Mouse (Mus musculus) adrenal gland, postnatal 10 days (tissue): ENCODE measurements around the gene Dock4. TPM values are rescaled to one million over a fixed set of nuclear protein-coding genes. Genes with fewer than 3 reads are reported as not detected.
A peak's percentile ranks its signal among the peaks of the same experiment; 100 is the strongest.

ENCODE experiments used
- DNase-seq: peaks from one replicate; pipeline ENCODE4 v3.0.0; 2021; ENCODE audit warnings: mixed read lengths
- total RNA-seq, 2 experiments: library from RNA; stranded (reverse); gene quantifications; 2 replicates each; pipeline ENCODE4 v1.2.3; 2021

Dock4 gene
- total RNA-seq, 2 experiments from 2014 or later = 16.2 to 28.5 TPM

DNA sequence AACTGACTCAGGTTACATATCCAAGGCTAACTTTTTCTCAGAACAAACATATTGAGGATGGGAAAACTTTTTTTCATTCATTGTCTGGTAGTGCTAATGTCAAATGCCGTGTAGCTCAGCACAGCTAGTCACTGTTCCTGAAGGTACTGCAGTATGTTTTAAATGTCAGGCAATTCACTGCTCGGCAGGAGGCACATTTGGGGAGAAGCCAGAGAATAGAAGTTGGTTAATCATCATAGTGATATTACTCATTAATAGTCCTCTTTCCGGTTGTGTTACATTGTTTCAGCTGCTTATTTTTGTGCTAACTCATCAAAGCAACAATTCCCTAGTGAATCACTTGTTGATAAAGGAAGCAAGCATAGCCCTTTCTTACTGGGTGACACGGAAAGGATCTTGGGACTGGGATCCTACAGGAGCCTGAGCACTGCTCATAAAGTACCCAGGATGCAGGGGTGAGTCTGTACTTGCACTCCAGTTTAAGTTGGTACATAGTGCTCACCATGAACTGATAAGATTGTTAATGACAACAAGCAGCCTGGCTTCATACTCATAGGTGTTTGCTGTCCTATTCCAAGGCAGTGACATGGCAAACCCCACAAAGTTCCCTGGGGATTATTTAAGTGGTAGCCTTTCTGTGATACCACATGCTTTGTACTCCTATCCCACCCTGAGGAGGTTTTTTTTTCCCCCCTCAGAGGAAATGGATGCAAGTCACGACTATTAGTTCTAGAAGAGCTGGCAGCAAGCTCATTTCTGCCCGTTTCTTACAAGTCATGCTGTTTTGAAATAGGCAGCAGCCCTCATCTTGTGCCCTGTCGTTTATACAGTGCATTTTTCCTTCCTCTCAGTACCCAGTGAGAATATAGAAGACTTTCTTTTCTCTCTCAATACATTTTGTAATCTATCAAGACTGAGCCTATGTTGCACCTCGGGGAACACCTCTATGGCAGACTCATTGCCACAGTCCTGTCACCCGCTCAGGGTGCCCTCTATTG is 123.5 kb downstream of the Dock4 start:
- no peak for DNase-seq

DNA sequence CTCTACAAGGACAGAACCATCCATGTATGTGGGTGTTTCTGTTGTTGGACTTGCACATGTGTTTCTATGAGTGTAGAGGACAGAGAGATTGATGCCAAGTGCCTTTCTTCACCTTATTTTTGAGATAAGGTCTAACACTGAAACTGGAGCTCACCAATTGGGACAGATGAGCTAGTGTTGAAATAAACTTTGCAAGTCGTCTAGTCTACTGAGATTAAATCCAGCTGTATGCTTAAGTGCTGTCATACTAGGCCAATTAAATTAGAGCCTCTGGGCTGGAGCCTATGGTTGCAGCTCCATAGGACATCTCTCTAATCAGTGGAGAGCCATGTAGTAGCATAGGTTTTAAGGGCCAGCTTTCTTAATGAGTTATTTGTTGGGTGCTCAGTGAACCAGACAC is 124.5 kb downstream of the Dock4 start:
- no peak for DNase-seq

DNA sequence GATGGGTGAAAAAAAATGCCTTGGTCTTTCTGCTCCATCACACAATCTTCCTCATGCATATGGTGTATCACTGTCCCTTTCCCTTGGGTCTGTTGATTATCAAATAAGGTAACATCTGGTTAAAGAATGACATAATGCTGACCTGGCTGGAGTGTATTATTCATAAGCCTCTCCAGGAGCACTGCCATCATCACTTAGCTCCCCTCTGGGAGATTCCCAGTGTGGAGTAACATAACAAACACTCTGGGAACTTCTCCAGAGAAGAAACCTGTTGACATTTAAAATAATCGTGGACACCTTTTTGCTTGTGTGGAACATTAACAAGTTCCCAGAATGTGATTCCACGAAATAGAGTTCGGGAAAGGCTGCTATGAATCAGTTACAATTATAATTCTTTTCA is 128.3 kb downstream of the Dock4 start:
- no peak for DNase-seq

DNA sequence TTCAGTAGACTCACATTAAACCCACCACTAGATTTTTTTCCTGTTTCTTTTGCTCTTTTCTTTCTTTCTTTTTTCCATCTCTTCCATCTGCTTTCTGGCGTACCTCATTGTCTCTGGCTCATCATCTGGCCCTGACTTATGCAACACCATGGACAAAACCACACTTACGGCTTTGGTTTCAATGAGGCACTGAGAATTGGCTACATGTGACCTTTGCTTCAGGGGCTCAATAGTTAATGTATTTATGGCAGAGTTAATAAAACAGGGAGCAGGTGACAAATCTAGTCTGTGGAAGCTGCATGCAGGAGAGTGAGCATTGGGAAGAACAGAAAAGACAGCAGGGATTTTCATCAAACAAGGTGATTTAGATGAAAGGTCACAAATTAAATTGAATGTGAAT is 131.0 kb downstream of the Dock4 start:
- no peak for DNase-seq

DNA sequence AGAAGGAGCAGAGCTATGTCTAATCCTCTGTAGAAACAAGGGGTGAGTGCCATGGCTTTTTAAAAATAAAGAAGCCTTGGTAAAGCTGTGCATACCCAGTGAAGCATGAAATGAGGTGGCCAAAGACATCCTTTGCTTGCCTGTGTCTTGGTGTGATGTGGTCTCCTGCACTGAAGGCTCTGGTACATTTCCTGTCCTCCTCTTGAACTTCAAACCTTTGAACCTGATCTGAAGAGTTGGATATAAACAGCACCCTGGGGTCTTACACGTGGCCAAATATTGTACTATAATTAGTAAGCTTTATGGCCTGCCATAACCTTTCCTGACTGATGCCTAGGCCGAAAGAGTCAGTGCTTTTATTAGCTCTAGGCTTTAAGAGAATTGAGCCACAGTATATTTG is 134.6 kb downstream of the Dock4 start:
- no peak for DNase-seq

DNA sequence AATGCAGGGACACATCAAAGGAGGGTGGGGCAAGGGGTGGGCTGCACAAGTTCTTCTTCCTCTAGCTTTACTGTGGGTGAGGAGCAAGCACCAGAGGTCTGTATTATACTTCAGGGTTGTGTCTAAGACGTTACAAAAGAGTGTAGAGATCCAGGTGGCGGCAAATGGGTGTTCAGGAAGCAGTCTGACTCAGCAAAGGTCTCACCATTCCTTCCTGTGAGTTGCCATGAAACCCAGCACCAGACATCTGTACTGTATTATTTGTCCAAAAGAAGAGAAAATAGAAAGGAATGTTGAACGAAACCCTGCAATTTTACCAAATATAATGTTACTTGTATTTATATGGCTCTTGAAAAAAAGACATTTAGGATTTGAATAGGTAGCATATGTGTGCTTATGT is 135.3 kb downstream of the Dock4 start:
- DNase-seq = no peak

DNA sequence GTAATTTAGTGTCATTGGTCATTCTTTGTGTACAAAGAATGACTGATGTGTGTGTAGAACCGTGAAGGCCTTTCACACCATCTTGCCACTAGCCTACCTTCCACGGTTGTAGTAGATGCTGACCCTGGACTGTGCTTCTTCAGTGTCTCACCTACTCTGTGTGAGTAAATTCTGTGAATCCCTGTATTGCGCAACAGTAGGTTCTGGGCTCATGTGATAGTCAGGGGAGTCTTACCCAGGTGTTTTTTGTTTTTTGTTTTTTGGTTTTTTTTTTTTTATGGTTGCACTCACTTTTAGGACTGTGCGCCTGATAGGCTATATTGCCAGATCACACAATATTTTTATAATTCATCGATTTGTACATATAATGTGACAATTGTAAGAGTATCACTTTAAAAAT is 136.3 kb downstream of the Dock4 start:
- no peak for DNase-seq

DNA sequence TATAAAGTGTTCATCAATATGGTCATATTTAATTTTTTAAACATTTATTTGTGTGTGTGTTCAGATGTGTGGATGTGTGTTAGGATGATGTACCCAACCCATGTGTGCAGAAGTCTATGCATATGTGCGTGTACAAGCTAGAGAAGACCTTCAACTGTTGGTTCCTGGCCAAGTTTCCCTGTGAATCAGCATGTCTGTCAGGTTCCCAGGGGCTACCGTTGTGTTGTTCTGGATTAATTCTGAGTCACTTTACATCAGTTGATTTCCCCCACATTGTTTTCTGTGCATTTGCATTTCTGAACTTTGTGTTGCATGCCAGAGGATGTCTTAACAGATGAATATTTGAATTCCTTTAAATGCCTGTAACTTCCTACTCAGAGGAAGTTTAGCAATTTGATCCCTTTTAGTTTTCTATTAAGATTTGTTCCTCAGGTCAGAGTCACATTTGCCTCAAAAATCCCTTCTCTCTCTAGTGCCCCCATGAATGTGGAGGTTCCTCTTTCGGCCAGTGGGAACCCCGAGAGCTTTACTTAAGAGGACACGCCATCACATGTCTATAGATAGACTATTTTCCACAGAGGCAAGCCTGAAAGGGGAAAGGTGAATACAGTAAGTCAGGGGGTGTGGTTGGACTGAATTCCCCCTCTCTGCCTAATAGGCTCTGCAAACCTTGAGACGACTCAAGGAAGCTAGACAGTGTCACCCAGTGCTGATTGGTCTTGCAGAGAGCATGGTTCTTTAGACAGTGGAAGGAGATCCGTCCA is 139.0 kb downstream of the Dock4 start:
- DNase-seq = peak; percentile 53

DNA sequence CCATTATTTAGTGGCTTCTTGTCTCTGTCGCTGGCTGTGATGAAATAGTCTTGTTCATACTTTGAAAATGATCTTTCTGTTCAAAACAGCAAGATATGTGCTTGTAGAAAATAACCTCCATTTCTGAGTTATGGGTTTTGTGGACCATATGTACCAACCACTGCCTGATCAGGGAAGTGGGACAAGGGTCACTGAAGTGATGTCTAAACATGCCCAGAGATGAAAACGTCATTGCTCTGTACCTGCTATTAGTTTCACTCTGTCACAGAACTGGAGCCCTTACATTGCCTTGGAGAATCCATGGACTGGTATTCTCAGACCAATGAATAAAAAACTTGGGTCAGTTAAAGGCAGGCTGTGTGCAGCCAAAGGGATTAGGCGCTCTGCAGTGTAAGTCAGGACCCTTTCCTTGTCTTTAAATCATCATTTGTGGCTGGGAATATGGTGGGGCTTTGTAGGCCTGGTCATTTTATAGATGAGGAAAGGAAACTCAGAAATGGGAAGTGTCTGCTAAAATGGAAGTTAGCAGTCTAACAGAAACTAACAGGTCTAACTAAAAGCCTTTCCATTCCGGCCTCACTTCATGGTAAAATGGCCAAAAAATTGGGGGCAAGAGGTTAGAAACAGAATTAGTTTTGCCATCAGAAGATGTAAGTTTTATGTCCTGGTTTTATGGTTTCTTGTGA is 139.8 kb downstream of the Dock4 start:
- no peak for DNase-seq

DNA sequence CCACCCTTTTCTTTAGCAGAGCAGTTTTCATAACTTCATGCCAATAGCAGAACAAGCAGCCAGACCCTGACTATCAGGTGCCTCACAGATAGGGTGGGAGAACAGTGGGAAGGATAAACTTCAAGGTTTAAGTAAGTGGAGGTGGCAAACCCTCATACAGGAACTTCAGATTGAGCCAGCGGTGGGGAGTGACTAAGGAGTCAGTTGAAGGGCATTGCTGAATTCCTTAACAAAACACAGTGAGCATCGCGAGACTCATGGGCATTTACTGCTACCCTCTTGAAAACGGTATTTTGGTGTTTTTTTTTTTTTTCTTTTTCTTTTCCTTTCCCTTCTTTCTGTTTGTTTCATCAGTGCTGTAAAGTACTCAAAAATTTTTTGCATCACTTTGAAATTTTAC is 148.4 kb downstream of the Dock4 start:
- no peak for DNase-seq

DNA sequence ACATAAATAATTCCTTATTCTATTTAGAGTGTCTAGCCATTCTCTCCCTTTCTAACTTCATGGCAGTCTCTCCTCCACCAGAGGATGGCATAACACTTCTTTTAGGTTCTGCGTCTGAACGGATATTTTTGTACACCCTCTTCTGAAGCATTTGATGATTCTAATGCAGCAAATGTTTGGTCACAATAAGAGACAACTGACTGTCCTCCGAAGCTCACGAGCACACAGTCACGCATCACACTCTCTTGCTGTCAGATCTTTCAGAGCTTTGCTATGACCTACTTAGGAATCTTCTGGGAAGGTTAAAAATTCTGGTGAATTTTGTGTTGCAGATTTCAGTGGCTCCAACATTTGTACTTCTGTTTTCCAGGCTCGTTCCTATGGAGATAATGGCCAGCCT is 149.7 kb downstream of the Dock4 start:
- no peak for DNase-seq

DNA sequence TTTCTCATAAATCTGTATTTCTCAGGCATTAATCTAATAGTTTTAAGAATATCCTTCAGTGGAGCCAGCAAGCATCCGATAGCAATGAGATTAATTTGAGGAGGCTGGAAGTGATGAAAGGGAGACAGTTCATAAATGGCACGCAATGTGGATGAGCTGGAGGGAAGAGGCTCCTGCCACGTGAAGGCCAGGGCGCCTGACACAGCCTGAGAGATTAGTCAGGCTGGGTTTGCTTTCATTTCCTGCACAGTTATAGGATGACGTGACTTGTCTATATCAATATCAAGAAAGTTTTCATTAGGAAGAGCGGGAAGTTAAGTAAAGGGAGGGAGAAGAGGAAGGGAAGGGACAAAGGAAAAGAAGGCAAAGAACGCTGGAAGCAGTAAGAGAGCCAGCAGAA is 150.3 kb downstream of the Dock4 start:
- DNase-seq = peak; percentile 21

DNA sequence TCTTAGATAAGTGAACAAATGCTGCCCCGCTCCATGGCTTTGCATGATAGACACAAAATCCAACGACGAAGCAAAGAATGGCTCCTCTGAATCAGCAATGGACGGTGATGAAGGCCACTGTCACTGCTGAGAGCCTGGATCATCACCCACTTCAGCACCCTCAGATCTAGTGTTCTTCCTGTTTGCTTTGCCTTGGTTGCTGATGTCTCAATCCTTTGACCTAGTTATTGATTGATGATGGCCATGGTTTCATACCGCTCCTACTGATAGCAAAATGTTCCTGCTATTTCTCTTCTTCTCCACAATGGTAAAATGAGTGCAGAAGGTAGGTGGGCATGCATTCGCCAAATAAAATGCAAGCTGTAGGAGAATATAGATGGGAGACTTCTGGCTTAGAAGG is 150.7 kb downstream of the Dock4 start:
- DNase-seq = peak; percentile 19

DNA sequence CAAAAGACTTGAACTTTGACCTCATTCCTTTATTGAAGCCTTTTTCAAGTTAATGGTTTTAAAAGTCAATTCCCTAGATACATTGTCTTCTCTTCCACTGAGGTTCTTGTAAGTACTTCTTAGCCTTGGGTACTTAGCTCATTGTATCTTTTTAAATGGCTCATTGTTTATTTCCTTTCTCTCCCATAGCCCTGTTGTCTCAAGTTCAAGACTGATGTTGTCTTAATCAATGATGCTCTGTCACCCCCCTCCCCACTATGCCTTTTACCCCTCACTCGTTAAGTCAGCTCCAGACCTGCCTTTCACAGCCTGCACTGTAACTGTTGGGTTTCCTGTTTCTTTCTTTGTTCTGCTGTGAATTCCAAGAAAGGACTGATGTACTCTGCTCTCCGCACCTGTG is 154.2 kb downstream of the Dock4 start:
- no peak for DNase-seq

DNA sequence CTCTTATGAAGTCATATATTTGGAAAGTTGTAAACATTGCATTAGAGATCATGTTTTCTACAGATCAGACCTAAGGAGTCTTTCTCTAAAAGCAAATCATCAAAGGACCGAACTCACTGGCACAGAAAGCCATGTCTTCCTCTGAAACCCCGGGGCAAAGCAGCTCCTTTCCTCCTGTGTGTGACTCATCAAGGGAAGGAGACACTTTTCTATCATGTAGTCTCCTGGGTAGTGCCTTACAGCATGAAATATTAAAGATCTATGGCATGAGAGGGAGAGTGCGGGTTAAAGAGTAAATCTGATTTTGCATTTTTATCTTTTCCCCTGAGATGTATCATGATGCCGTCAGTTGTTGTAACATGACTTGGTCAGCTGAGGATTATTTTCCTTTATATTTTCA is 159.8 kb downstream of the Dock4 start:
- DNase-seq = no peak

DNA sequence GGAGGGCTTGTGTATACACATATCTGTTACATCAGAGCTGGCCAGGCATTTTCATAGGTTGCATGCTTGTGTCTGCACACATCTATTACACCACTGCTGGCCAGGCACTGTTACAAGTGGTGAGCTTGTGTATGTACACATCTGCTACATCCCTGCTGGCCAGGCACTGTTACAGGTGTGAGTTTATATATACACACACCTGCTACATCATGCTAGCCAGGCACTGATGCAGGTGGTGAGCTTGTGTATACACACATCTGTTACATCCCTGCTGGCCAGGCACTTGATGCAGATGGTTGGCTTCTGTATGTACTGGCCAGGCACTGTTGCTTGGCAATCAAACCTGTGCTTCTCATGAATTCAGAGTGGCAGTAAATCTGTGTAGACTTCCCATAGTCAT is 177.2 kb downstream of the Dock4 start:
- DNase-seq = no peak

DNA sequence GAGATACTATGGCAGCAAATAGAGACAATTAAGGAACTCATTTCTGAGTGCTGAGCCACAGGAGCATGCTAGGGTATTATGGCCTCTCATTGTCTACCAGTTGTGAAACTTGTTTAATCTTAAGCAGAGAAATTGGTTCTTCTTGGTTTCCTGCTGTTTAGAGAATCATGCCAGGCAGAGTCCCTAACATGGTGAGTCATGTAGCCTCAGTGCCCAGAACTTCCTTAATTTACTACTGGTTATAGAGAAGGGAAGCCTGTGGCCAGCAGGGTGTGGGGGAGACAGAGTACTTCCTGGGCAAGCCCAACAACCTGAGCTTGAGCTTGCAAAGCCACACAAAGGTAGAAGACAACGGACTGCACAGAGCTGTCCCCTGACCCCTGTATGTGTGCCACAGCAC is 180.8 kb downstream of the Dock4 start:
- DNase-seq = peak; percentile 16

DNA sequence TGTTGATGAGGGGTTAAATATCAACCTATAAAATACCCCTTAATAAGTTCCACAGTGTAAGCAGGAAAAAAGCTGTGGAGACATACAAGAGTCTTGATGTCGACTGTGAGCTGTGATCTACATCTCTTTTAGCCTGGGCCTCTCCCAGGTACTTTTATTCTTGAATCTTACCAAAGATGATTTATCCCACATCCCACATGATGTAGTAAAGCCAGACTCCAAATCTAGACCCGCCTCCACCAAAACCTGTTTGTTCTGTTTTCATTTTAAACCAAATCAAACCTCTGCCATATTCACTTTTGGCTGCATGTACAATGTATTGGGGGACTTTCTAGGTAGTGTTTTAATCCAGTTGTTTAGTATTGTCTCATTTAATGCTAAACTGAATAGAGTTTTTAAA is 187.5 kb downstream of the Dock4 start:
- no peak for DNase-seq

DNA sequence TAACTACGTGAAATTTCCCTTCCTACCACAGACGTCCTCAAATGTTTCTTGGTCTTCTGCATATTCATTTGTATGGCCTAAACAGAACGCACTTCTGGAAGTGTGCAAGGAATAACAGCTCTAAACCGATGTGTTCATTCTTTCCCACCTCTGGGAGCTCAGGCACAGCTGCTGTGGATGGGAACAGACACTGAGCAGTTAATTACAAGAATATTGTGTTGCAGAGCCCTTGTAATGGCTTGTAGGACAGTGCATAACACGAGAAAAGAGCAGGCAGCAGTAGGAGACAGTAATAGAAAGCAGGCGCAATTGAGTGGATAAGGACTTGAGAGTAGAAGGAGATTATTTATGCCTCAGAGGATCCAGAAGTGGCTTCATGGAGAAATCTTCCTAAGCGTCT is 188.4 kb downstream of the Dock4 start:
- no peak for DNase-seq

DNA sequence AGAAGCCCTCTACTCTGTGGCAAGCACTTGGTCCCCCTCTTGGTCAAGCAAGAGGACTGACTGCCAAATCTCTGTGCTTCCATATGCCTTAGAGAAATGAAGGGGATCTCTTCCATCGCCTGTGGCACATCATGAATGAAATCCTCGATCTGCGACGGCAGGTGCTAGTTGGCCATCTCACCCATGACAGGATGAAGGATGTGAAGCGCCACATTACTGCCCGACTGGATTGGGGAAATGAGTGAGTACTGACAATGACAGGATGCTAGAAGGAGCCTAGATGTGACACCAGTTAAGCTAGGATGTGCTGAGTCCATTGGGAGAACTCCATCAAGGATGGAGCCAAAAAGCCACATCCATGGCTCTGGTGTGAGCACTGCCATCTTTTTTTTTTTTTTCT is 190.2 kb downstream of the Dock4 start:
- no peak for DNase-seq

DNA sequence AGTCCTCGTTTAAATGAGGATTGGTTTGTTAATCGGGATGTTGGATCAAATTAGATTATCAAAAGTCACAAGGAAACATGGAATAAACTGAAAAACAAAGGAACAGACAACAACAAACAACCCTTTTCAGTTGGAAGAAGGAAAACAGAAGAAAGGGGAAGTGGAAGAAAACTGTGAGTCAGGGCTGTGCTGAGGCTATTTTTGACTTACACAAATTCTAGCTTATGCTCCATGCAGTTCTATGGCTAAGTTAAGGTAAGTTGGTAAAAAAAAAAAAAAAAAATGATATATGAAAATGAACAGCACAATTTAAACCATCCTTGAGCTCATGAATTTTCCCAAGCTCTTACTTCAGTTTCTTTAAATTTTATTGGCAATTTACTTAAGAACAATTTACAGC is 191.7 kb downstream of the Dock4 start:
- no peak for DNase-seq

DNA sequence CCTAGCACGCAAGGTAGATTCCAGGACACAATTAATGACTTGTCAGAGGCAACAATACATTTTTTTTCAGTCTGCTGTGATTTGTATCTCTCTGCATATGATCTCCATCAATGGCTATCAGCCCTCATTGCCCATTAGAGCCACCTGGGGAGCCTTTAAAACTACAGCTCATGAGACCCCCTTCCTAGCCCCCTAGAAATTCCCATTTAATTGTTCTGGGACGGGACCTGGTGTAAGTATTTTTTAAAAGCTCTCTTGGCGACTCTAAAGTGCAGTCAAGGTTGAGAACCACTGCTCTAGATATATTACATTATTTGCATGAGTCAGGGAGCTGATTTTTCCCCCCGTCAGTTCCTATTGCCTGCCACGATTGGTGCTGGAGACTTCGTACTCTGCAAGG is 200.1 kb downstream of the Dock4 start:
- DNase-seq = no peak

DNA sequence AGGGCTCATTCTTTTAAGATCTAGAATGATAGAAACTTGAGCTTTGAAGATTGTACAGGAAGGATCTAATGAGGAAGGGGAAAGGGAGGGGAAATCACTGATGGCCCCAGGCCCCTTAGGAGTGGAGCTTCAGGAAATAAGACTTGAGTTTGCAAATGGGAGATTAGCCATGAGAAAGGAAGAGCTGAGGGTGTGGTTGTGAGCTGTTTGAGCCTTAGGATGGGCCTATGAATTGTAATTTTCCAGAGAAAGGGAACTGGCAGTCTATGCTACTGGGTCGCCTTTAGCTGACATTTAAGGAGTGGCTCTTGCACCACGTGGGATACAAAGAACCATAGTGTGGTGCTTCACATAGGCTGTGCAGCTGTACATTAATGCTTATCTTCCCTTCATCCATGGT is 208.6 kb downstream of the Dock4 start:
- DNase-seq = no peak
